Mouse (Mus musculus) hindbrain, embryonic 16.5 days (tissue): ENCODE data around the gene Sf3b6. TPM values are rescaled to one million over a fixed set of nuclear protein-coding genes. Genes with fewer than 3 reads are reported as not detected.
"Not testable (repeated sequence)": the region's sequence is repeated elsewhere in the genome, so short reads cannot be mapped to it uniquely, and the experiment has no call there.

Source experiments
- ATAC-seq: fragments of 200-750 bp; cut with Nextera tagmentation; 2 replicates; pipeline ENCODE4 v1.8.0; 2017; ENCODE audit warnings: moderate TSS enrichment, moderate library complexity
- H3K27ac ChIP-seq: fragments of 300-500 bp; sonication (generic); 2 replicates; pipeline ENCODE4 v1.5.1; 2014; ENCODE audit warnings: low read depth, mild to moderate bottlenecking, control low read depth, low read length, moderate library complexity
- H3K27me3 ChIP-seq: fragments of 300-500 bp; sonication (generic); replicated peaks from 2 replicates; pipeline ENCODE4 v1.6.1; 2014; ENCODE audit warnings: low read length; ENCODE audit not compliant: control insufficient read depth, insufficient read depth
- H3K36me3 ChIP-seq: fragments of 300-500 bp; sonication (generic); 2 replicates; pipeline ENCODE4 v1.6.1; 2014; ENCODE audit warnings: mild to moderate bottlenecking, low read length, moderate library complexity, mixed read lengths; ENCODE audit not compliant: control insufficient read depth, insufficient read depth
- H3K4me1 ChIP-seq: fragments of 300-500 bp; sonication (generic); 2 replicates; pipeline ENCODE4 v1.6.1; 2014; ENCODE audit warnings: low read depth, low read length; ENCODE audit not compliant: control insufficient read depth, insufficient read depth
- H3K4me2 ChIP-seq: fragments of 300-500 bp; sonication (generic); 2 replicates; pipeline ENCODE4 v1.6.1; 2014; ENCODE audit warnings: mild to moderate bottlenecking, low read length, control low read depth, moderate library complexity
- H3K4me3 ChIP-seq: fragments of 300-500 bp; sonication (generic); 2 replicates; pipeline ENCODE4 v1.5.1; 2014; ENCODE audit warnings: mild to moderate bottlenecking, low read length, control low read depth, moderate library complexity
- H3K9ac ChIP-seq: fragments of 300-500 bp; sonication (generic); 2 replicates; pipeline ENCODE4 v1.6.1; 2014; ENCODE audit warnings: low read depth, mild to moderate bottlenecking, control low read depth, low read length, moderate library complexity
- H3K9me3 ChIP-seq: fragments of 300-500 bp; sonication (generic); 2 replicates; pipeline ENCODE4 v1.6.1; 2014; ENCODE audit warnings: mild to moderate bottlenecking, low read length, moderate library complexity; ENCODE audit not compliant: control insufficient read depth
- WGBS: fragments of 180-500 bp; shearing (Covaris S2); extraction: QIAGEN DNeasy Blood & Tissue Kit; methylation state at CpG from one replicate; pipeline ENCODE4 v1.1.7; 2014; 5-methylcytosine and 5-hydroxymethylcytosine counted together
- polyA plus RNA-seq: library from polyadenylated mRNA; unstranded; fragments of >200 nt; fragmentation: Nextera tagmentation; extraction: Ambion mirVana; gene quantifications from 2 replicates; pipeline ENCODE4 v1.2.1, GENCODE M21; 2015

Gene Sf3b6
- polyA plus RNA-seq, 1 experiment from 2014 or later: 189 TPM

GRCm38 (mm10) chr12:4781725-4782404 lies 35.5 kb upstream of the Sf3b6 start:
- H3K36me3 ChIP-seq, H3K9ac ChIP-seq, H3K4me3 ChIP-seq, H3K4me2 ChIP-seq, H3K4me1 ChIP-seq, ATAC-seq, H3K27ac ChIP-seq, H3K27me3 ChIP-seq, H3K9me3 ChIP-seq: not testable (repeated sequence)
- 83% methylated on average over 6 of the region's 9 CpGs for WGBS

GRCm38 (mm10) chr12:4783598-4783997 lies 33.7 kb upstream of the Sf3b6 start:
- H3K36me3 ChIP-seq: no peaks in the 10 kb centered on the region
- no peak overlapping the region for H3K4me2 ChIP-seq
- H3K9me3 ChIP-seq: no peaks in the 10 kb centered on the region
- H3K4me1 ChIP-seq: no peaks in the 10 kb centered on the region
- ATAC-seq: no peak
- no peak overlapping the region for H3K4me3 ChIP-seq
- H3K27me3 ChIP-seq: no peaks in the 10 kb centered on the region
- no peak overlapping the region for H3K9ac ChIP-seq
- WGBS: 55% methylated on average over 5 of the region's 5 CpGs
- H3K27ac ChIP-seq: no peak overlapping the region

- no peak overlapping the region for H3K4me3 ChIP-seq
- H3K9ac ChIP-seq: no peak overlapping the region
- H3K27me3 ChIP-seq: no peaks in the 10 kb centered on the region
- H3K27ac ChIP-seq: no peak overlapping the region
- H3K4me1 ChIP-seq: no peaks in the 10 kb centered on the region
- no peak overlapping the region for H3K4me2 ChIP-seq
- no peak for ATAC-seq
- WGBS: 81% methylated on average over 2 of the region's 2 CpGs
- no peaks in the 10 kb centered on the region for H3K9me3 ChIP-seq
- H3K36me3 ChIP-seq: no peaks in the 10 kb centered on the region
Observed at GRCm38 (mm10) chr12:4784466-4784865, 32.9 kb upstream of the Sf3b6 start.

GRCm38 (mm10) chr12:4788128-4788527 lies 29.2 kb upstream of the Sf3b6 start:
- not testable (repeated sequence) for H3K4me3 ChIP-seq, ATAC-seq, H3K9me3 ChIP-seq, H3K4me1 ChIP-seq, H3K4me2 ChIP-seq, H3K27me3 ChIP-seq, H3K9ac ChIP-seq, H3K27ac ChIP-seq, H3K36me3 ChIP-seq
- WGBS: 94% methylated on average over 25 of the region's 25 CpGs

GRCm38 (mm10) chr12:4793718-4794117 lies 23.6 kb upstream of the Sf3b6 start:
- Histone ChIP-seq H3K27me3 (no peaks in the 10 kb centered on the region), H3K36me3 (no peaks in the 10 kb centered on the region), H3K4me1 (no peaks in the 10 kb centered on the region), H3K9me3 (no peaks in the 10 kb centered on the region), H3K4me3 (no peak overlapping the region), H3K9ac (no peak overlapping the region), H3K4me2 (no peak overlapping the region), H3K27ac (no peak overlapping the region)
- WGBS: 60% methylated on average over 1 of the region's 1 CpGs
- no peak for ATAC-seq

GRCm38 (mm10) chr12:4797471-4797870 lies 19.9 kb upstream of the Sf3b6 start:
- 87% methylated on average over 6 of the region's 6 CpGs for WGBS
- not testable (repeated sequence) for H3K27me3 ChIP-seq, H3K4me2 ChIP-seq, H3K9me3 ChIP-seq, H3K36me3 ChIP-seq, H3K9ac ChIP-seq, H3K27ac ChIP-seq, H3K4me1 ChIP-seq, ATAC-seq, H3K4me3 ChIP-seq

- no peak for ATAC-seq
- Histone ChIP-seq H3K4me3 (no peak overlapping the region), H3K27ac (no peak overlapping the region), H3K9me3 (no peaks in the 10 kb centered on the region), H3K9ac (no peak overlapping the region), H3K27me3 (no peaks in the 10 kb centered on the region), H3K4me2 (no peak overlapping the region), H3K36me3 (no peaks in the 10 kb centered on the region), H3K4me1 (no peaks in the 10 kb centered on the region)
- WGBS: 79% methylated on average over 4 of the region's 4 CpGs
Observed at GRCm38 (mm10) chr12:4811036-4811435, 6.3 kb upstream of the Sf3b6 start.

GRCm38 (mm10) chr12:4811705-4812104 lies 5.6 kb upstream of the Sf3b6 start:
- no peak overlapping the region for H3K9ac ChIP-seq
- H3K4me2 ChIP-seq: no peak overlapping the region
- H3K4me1 ChIP-seq: peaks cover 4% of the 10 kb centered on the region
- H3K36me3 ChIP-seq: no peaks in the 10 kb centered on the region
- no peaks in the 10 kb centered on the region for H3K27me3 ChIP-seq
- H3K4me3 ChIP-seq: no peak overlapping the region
- H3K9me3 ChIP-seq: no peaks in the 10 kb centered on the region
- WGBS: 69% methylated on average over 3 of the region's 3 CpGs
- no peak for ATAC-seq
- no peak overlapping the region for H3K27ac ChIP-seq

- H3K9me3 ChIP-seq: no peaks in the 10 kb centered on the region
- H3K27ac ChIP-seq: no peak overlapping the region
- ATAC-seq: no peak
- 77% methylated on average over 4 of the region's 4 CpGs for WGBS
- no peak overlapping the region; the same call in 1 of the 2 replicates for H3K9ac ChIP-seq
- no peaks in the 10 kb centered on the region for H3K27me3 ChIP-seq
- H3K4me2 ChIP-seq: no peak overlapping the region
- H3K4me3 ChIP-seq: no peak overlapping the region
- peaks cover 9% of the 10 kb centered on the region for H3K4me1 ChIP-seq
- H3K36me3 ChIP-seq: no peaks in the 10 kb centered on the region
Observed at GRCm38 (mm10) chr12:4813636-4814035, 3.7 kb upstream of the Sf3b6 start.
